Mouse (Mus musculus) spleen, adult 2 months (tissue): Measurements from ENCODE around the gene Plcb4.

Experiments used
- CTCF ChIP-seq: fragments of 200-500 bp; IDR thresholded peaks from 2 replicates; pipeline ENCODE4 v1.5.1; 2011; ENCODE audit warnings: mild to moderate bottlenecking, inconsistent platforms; ENCODE audit not compliant: insufficient read depth, insufficient read length, insufficient replicate concordance; ENCODE audit errors: extremely low read depth
- POLR2A ChIP-seq: fragments of 200-500 bp; IDR thresholded peaks from 2 replicates; pipeline ENCODE4 v1.6.1; 2011; ENCODE audit warnings: low read depth, low read length, inconsistent platforms

- TF ChIP-seq POLR2A (no peak), CTCF (no peak)
These were observed 175.6 kb downstream of the Plcb4 start for GRCm38 (mm10) chr2:135834435-135834834.
